Mouse (Mus musculus) E14TG2a.4 (cell line): Measurements from ENCODE around the gene Sgf29.

Experiments
- H3K27me3 ChIP-seq: 2 replicates; pipeline ENCODE4 v1.6.1; 2014; ENCODE audit warnings: low read length, control low read depth; ENCODE audit not compliant: insufficient read depth
- H3K36me3 ChIP-seq: 2 replicates; pipeline ENCODE4 v1.6.1; 2014; ENCODE audit warnings: low read length, control low read depth; ENCODE audit not compliant: insufficient read depth
- H3K4me1 ChIP-seq: replicated peaks from 2 replicates; pipeline ENCODE4 v1.6.1; 2014; ENCODE audit warnings: low read depth, low read length, control low read depth
- H3K4me3 ChIP-seq: replicated peaks from 2 replicates; pipeline ENCODE4 v1.5.1; 2014; ENCODE audit warnings: mild to moderate bottlenecking, low read length
- H3K9me3 ChIP-seq: 2 replicates; pipeline ENCODE4 v1.6.1; 2014; ENCODE audit warnings: low read length, control low read depth
- CTCF ChIP-seq: conservative IDR thresholded peaks from 2 replicates; pipeline ENCODE4 v1.5.1; 2014; ENCODE audit warnings: low read length
- NANOG ChIP-seq: IDR thresholded peaks from 2 replicates; pipeline ENCODE4 v1.6.1; 2014; ENCODE audit warnings: borderline replicate concordance, low read length, mixed read lengths
- POU5F1 ChIP-seq: IDR thresholded peaks from 2 replicates; pipeline ENCODE4 v1.6.1; 2014; ENCODE audit warnings: low read length, borderline replicate concordance

Gene Sgf29

DNA sequence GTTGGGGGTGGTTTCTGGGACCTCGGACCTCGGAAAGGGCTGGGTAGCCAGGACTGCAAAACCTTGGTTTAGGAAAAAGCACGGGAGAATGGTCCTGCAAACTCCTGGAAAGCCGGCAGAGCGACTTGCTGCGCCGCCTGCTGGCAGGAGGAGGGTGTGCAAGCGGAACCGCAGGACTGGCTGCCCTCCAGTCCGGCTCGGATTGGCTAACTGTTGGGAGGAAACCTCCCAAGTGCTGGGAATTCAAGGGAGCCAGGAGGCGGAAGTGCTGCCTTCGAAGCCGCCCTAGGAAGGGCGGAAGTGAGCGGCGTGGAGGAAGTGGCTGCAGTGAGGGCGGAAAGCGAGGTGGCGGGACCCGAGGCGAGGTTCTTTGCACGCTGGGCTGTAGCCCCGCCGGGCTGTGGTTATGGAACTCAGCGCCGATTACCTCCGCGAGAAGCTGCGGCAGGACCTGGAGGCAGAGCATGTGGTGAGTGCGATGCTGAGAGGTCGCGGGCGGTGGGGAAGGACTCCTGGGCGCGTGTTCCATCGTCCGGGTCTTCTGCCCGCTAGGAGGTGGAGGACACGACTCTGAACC lies 46.6 kb downstream of the Sgf29 start, which contains the start of gene Slx1b:
TSS of gene Slx1b (minus strand) at position 154 of the 577 bp plus-strand sequence.
- Histone ChIP-seq H3K36me3 (peaks cover 66% of the 10 kb centered on the region), H3K9me3 (no peaks in the 10 kb centered on the region), H3K4me1 (peaks cover 74% of the 10 kb centered on the region), H3K4me3 (peak within 1 kb of the TSS; percentile 98), H3K27me3 (no peaks in the 10 kb centered on the region)
- TF ChIP-seq POU5F1 (no peak), CTCF (peak; percentile 98)

DNA sequence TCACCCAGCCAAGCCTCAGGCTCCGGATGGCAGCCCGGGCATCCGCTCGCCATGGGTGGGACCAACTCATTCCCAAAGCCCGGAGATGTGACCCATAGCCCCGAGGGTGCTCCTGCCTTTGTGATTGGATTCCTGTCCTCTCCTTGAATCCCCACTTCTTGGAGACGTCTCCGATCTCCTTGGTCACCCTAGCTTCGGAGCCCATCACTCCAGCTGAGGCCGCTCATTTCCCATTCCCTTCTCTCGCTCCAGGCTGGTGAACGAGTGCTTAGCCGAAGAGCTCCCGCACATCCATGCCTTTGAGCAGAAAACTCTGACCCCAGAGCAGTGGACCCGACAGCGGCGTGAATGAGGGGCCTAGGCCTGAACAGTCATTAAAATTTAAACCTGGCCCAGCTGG lies 47.2 kb downstream of the Sgf29 start:
- no peaks in the 10 kb centered on the region for H3K27me3 ChIP-seq
- peak overlapping the region; percentile 98 for H3K4me3 ChIP-seq
- peaks cover 78% of the 10 kb centered on the region for H3K4me1 ChIP-seq
- peaks cover 61% of the 10 kb centered on the region for H3K36me3 ChIP-seq
- H3K9me3 ChIP-seq = no peaks in the 10 kb centered on the region
- no peak for TF ChIP-seq POU5F1
- no peak for TF ChIP-seq NANOG
- no peak for TF ChIP-seq CTCF

DNA sequence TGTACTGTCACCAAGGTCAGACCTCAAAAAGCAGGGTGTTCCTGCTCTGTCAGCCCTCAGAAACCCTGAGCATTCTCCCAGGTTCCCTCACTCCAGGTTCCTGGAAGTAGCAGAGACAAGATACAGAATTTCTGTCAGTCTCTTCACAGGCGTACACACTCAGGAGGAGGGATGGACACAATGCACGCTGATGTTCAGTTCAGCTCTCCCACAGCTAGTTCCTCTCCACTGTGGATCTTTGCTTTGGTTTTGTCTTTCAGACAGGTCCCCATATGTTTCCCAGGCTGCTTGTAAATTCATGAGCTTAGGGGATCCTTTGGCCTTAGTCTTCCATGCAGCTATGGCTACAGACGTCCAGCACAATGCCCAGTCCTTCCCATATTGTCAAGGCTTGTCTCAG lies 47.8 kb downstream of the Sgf29 start:
- no peak for TF ChIP-seq NANOG
- TF ChIP-seq CTCF = no peak
- TF ChIP-seq POU5F1 = no peak
- H3K4me3 ChIP-seq = peak overlapping the region; percentile 98
- H3K27me3 ChIP-seq = peaks cover 5% of the 10 kb centered on the region
- H3K36me3 ChIP-seq = peaks cover 55% of the 10 kb centered on the region
- no peaks in the 10 kb centered on the region for H3K9me3 ChIP-seq
- peaks cover 79% of the 10 kb centered on the region for H3K4me1 ChIP-seq

DNA sequence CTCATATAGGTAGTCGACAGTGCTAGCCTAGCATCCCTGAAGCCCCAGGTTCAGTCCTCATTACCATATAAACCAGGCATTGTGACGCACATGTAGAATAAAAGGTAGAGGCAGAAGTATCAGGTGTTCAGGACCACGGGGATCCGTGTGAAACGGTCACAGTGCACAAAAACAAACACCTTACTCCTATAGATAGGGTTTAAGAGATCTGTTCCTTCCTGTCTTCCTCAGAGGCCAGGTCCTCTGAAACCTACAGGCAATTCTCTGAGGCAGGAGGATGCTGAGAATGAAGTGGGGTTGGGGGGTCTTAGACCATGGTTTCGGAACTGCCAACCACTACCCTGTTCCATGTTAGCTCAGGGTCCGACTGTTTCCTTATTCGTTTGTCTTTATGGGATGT lies 48.7 kb downstream of the Sgf29 start:
- TF ChIP-seq POU5F1 (no peak), NANOG (no peak), CTCF (no peak)
- Histone ChIP-seq H3K36me3 (peaks cover 45% of the 10 kb centered on the region), H3K4me1 (peaks cover 77% of the 10 kb centered on the region), H3K27me3 (peaks cover 15% of the 10 kb centered on the region), H3K9me3 (no peaks in the 10 kb centered on the region), H3K4me3 (no peak overlapping the region)

DNA sequence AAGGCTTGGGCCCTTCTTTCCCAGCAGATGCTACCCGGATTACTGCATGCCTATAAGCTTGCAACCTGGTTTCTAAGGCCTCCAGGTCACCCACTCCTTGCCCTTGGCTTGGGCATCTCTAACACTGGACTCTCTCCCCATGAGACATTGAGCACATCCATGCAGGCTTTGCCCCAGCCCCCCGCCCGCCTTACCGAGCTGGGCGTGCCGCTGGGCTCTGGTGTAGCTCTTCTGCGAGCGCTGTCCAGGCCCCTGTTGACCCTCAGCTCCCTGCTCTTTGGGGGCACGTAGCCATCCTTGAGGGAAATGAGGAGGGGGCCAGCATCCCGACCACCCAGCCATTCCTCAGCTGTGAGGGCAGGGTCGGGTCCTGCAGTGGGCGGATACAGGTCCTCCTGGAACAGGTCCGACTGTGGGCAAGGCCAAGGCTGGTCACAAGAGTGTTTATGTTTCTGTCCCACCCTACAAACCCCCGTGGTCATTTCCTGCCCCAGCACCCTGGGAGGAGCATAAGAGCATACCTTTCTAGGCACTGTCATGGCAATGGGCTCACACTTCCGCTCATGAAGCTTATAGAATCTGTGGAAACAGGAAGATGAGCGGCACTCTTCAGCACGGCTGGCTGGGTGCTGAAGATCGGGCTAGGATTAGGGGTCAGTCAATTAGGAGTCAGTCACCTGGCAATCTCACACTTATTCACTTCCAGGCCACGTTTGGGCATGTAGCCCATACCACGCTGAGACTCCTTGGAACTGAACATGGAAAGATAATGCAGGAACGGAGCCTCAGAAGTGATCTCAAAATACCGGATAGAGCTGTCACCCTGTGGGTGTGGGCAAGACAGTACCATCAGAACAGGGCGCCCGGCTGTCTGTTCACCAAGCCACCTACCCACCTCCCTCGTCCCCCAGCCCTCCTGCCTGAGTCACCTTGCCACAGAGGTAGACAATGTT lies 51.2 kb downstream of the Sgf29 start:
- no peaks in the 10 kb centered on the region for H3K9me3 ChIP-seq
- peaks cover 39% of the 10 kb centered on the region for H3K36me3 ChIP-seq
- H3K4me3 ChIP-seq = peak overlapping the region; percentile 61
- H3K27me3 ChIP-seq = peaks cover 40% of the 10 kb centered on the region
- TF ChIP-seq CTCF (no peak), POU5F1 (no peak), NANOG (no peak)
- H3K4me1 ChIP-seq = peaks cover 86% of the 10 kb centered on the region

DNA sequence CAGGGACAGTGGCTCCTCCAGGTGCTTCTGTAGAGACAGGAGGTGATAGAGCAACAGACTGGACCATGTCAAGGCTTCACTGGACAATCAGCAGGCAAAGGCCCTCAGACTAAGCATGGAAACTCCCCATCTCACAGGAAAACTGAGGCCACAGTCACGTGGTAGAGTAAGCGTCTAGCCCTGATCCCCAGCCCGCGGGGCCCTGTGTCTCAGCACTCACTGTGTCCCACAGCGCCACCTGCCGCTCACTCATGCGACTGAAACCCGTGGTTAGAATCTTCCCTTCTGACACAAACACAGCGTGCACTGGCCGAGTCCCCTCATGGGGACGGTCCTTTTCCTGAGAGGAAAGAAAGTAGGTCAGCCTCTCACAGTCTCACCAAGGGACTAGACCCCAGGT lies 52.0 kb downstream of the Sgf29 start:
- Histone ChIP-seq H3K4me1 (peaks cover 87% of the 10 kb centered on the region), H3K27me3 (peaks cover 44% of the 10 kb centered on the region), H3K36me3 (peaks cover 39% of the 10 kb centered on the region), H3K9me3 (no peaks in the 10 kb centered on the region), H3K4me3 (peak overlapping the region; percentile 61)
- TF ChIP-seq CTCF (peak; percentile 75), POU5F1 (no peak)

DNA sequence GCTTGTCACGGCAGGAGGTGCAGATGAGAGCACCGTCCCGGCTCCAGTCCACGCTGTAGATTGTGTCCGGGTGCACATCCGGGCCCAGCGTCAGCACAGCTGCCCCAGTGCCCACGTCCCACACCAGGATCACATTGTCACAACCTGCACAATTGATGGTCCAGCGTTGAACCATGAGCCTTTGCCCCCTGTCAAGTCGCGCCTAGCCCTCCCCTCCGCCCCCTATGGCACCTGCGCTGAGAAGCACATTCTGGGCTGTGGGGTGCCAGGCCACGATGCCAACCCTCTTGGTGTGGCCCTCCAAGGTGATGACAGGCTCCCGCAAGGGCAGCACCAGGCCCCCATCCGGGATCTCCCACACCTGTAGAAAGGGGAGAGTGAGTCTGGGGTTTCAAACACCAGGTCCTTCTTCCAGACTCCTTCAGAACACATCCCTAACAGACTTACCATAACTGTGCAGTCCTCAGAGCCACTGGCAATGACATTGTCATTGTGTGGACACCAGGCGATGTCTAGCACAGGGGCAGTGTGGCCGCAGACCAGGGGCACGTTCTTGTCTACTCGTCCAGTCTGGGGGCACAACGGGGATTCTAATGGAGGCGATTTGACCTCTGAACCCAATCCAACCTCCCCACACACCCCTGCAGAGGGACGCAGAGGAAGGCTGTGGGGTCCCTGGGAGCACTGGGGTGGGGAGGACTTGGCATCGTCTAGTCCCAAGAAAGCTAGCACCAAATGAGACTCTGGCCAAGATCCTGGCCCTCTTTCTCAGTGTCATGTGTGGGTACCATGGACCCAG lies 52.6 kb downstream of the Sgf29 start:
- Histone ChIP-seq H3K4me1 (peaks cover 82% of the 10 kb centered on the region), H3K36me3 (peaks cover 37% of the 10 kb centered on the region), H3K4me3 (peak overlapping the region; percentile 61), H3K27me3 (peaks cover 44% of the 10 kb centered on the region), H3K9me3 (no peaks in the 10 kb centered on the region)
- TF ChIP-seq NANOG (no peak), POU5F1 (no peak), CTCF (no peak)

DNA sequence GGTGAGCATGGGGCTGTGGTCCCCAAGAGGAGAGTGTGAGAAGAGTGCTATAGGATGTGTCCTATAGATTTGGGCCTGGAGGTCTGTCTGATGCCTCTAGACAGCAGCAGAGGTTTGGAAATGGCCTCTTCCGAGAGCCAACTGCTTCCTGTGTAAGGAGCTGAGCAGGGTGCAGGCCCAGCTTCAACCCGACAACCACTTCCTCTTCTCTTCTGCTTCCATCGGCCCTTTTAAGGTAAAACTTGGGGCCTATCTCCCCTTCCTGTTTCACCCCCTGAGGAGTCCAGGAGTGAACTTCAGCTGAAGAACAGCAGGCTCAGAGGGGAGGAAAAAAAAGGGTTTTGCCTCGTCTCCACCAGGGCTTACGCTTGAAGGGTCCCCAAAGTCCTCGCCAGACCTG lies 53.2 kb downstream of the Sgf29 start:
- H3K4me3 ChIP-seq = no peak overlapping the region
- H3K9me3 ChIP-seq = no peaks in the 10 kb centered on the region
- no peak for TF ChIP-seq NANOG
- no peak for TF ChIP-seq CTCF
- TF ChIP-seq POU5F1 = no peak
- H3K4me1 ChIP-seq = peaks cover 76% of the 10 kb centered on the region
- H3K36me3 ChIP-seq = peaks cover 31% of the 10 kb centered on the region
- peaks cover 44% of the 10 kb centered on the region for H3K27me3 ChIP-seq
